Mouse (Mus musculus) right cerebral cortex, postnatal 25 days (tissue): ENCODE measurements around the gene Iqcj.

Experiments used
- DNase-seq: peaks from one replicate; pipeline ENCODE4 v3.0.0; 2022

The Iqcj gene

DNA sequence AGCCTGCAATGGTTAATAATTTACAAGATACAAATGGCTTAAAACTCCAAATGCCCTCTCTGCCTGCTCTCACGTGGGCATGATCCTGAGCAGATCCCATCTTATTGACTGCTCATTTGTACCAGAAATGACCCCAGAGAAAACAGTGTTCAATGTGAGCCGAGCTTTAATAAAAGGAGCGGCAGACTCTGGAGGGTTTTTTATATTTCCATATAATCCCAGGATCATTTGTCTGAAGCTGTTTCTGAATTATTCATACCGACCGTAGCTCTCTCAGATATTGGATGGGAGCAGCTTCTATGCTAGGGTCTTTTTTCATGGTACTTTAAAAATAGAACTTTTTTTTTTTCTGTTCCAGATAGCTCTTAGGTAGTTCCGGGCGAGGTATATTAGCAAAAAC, 67.7 kb downstream of the Iqcj start:
- no peak for DNase-seq

- no peak for DNase-seq
Measured at GRCm38 (mm10) chr3:67960133-67960532, 68.1 kb downstream of the Iqcj start.

- no peak for DNase-seq
Measured at GRCm38 (mm10) chr3:67960727-67961126, 68.7 kb downstream of the Iqcj start.

- DNase-seq: no peak
Measured at GRCm38 (mm10) chr3:67961934-67962639, 70.1 kb downstream of the Iqcj start.

GRCm38 (mm10) chr3:67974340-67974998, 82.4 kb downstream of the Iqcj start:
- no peak for DNase-seq

GRCm38 (mm10) chr3:67980006-67980405, 88.0 kb downstream of the Iqcj start:
- DNase-seq: no peak

- no peak for DNase-seq
Measured at GRCm38 (mm10) chr3:67983329-67983728, 91.3 kb downstream of the Iqcj start.

GRCm38 (mm10) chr3:68002415-68002814, 110.4 kb downstream of the Iqcj start:
- no peak for DNase-seq

- DNase-seq: no peak
Measured at GRCm38 (mm10) chr3:68012342-68012741, 120.3 kb downstream of the Iqcj start.

- DNase-seq: no peak
Measured at GRCm38 (mm10) chr3:68015786-68016185, 123.8 kb downstream of the Iqcj start.

- DNase-seq: no peak
Measured at GRCm38 (mm10) chr3:68019401-68019800, 127.4 kb downstream of the Iqcj start.

DNA sequence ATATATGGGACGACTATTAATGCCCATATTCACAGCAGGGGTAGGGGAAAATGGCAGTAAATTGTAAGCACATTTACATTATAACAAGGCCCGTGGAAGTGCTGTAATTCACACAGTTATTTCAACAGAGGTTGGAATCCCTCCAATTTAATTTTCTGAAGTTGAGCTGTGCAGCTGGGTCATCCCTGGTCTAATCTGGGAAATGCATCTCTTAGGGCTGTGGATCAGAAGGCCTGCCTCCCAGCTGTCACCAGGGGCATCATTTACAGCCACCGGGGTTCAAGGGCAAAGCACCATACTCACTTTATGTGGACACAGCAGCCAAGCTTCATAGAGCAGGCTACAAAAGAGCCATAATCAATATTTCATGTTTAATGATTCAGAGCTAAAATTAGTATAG, 144.1 kb downstream of the Iqcj start:
- no peak for DNase-seq

DNA sequence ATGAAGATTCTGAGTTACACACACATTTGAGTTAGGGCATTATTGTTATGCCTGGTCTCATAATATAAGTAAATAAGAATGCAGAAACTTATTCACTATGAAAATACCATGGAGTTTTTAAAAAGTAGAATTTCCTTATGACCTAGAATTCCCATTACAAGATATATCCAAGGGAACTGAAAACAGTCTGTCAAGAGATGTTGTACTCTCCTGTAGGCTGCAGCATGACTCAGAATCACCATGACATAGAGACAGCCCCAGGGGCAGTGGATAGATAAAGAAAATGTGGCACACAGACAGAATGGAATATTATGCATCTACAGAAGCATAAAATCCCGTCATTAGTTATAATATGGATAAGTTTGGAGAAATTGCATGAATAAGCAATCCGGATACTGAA, 150.9 kb downstream of the Iqcj start:
- no peak for DNase-seq

DNA sequence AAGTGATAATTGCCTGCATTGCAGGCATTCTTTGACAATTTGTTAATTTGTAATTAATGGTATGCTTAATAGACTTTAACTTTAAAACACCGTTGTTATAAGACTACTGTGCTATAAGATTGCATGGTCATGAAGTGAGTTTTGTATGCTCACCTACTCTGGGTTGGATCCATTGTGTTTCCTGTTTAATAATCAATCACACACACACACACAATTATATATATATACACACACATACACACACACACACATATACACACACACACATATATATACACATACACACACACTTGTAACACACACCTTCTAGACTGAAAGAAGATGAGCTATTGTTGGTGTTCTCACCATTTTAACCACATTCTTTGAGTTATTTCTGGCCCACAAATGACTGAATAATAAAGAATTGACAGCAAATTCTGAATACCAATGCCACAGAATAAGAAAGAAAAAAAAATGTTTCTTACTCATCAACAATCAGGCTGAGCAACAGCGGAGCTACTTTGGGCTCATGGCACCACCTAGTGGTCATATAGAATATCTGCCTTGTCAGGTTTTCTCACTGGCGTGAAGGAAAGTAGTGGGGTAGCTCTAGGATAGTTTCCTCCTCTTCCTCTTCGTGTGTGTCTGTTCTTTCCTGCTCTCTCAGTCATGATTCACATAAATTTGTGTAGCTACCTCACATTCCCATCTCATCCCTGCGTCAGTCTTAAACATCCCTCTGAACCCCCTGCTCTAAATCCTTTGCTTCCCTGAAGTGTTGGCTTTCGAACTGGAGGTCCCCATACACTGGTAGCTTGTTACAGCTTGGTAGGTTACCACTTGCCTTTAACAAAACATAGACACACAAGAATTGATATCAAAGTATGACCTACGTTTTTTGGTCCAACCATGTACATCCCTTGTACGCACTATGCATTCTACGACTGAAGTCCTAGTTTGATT, 153.7 kb downstream of the Iqcj start:
- no peak for DNase-seq

DNA sequence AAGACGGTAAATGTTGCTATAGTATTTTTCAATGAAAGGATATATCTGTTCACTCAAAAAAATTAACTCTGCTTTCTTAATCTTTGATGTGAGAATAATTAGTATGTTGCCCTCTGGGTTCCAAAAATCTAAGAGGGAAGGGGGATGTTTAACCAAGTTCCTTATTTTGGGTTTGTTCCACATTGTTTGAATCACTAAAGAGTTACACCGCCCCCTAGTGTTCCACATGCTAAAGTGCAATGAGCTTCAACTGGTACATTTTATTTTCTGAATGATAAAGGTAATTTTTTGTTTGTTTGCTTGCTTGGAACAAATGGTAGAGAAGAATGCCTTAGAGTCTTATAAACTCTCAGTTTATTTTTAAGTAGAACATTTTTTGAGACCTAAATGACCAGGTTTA, 161.5 kb downstream of the Iqcj start:
- DNase-seq: no peak

- DNase-seq: peak; percentile 48
Measured at GRCm38 (mm10) chr3:68055071-68055470, 163.1 kb downstream of the Iqcj start.

GRCm38 (mm10) chr3:68056373-68057275, 164.6 kb downstream of the Iqcj start:
- DNase-seq: peak; percentile 69

DNA sequence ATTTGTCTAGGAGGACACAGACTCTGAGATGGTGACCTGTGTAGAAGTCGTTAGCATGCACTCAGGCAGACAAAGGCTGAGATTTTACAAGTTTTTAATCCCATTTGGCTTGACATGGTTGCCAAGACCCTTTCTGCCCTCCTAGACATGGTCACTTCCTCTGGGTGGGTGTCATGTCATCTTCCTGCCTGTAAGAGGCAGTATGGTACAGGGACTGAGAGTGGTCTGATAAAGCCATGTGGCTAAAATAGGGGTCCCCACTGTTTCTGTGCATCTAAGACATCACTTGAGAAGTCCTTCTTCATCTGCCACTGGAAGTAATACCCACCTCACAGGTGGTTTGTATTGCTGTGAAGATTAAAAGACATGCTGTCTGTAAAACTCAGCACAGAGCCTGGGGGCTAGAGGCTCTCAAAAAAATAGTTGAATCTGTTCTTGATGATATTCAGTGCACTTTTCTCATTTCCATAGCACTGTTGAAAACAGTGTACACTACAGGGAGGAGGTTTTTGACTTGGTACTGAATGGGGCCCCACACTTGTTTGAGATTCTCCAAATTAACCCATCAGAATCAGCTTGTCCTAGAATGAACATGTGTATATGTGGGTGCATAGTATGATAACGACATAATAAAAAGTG, 167.3 kb downstream of the Iqcj start:
- DNase-seq: no peak

- DNase-seq: no peak
Measured at GRCm38 (mm10) chr3:68064731-68065130, 172.7 kb downstream of the Iqcj start, which contains the start of gene Schip1. TSS of gene Schip1 (plus strand) at chr3:68064802.

GRCm38 (mm10) chr3:68071395-68072386, 179.7 kb downstream of the Iqcj start:
- no peak for DNase-seq

GRCm38 (mm10) chr3:68077406-68077805, 185.4 kb downstream of the Iqcj start:
- DNase-seq: no peak
